Mouse (Mus musculus): ENCODE measurements around the gene Chmp4b.

GRCm38 (mm10) chr2:154695690-154696089, 44.2 kb downstream of the Chmp4b start:
- no peak for TF ChIP-seq E2F4 (IDR thresholded peaks at IDR 0.05; ENCODE audit: borderline replicate concordance, low read depth, low read length)
- TF ChIP-seq BHLHE40 (IDR thresholded peaks at IDR 0.05; ENCODE audit: borderline replicate concordance, low read depth, low read length): no peak
- TF ChIP-seq CHD2 (IDR thresholded peaks at IDR 0.05; ENCODE audit: low read length): no peak
